Mouse (Mus musculus): ENCODE measurements around the gene Samd15. TPM values are rescaled to one million over a fixed set of nuclear protein-coding genes. Genes with fewer than 3 reads are reported as not detected.

Gene Samd15
- polyA plus RNA-seq, 1 experiment from 2014 or later, result 1.2 TPM

DNA sequence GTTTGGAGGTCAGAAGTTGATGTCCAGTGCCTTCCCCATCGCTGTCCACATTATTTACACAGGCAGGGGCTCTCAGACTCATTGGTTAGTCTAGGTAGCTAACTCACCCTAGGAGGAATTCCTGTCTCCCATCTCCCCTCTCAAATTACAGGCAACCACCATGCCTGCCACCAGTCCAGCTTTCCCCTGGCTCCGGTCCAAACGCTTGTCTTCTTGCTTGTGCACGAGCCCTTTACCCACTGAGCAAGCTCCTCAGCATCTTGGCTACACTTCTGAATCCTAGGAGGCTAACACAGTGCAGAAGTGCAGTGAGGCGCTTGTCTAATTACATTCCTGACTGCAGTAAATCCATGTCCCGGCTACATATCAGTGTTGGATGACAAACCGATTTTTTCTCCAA is 19.8 kb downstream of the Samd15 start:
- no peaks in the 10 kb centered on the region for H3K36me3 ChIP-seq (ENCODE audit: control insufficient read depth, insufficient read depth, low read length)
- H3K4me3 ChIP-seq (ENCODE audit: low read length), result no peak overlapping the region
- no peak overlapping the region for H3K9ac ChIP-seq (ENCODE audit: low read depth, low read length)
- no peaks in the 10 kb centered on the region for H3K9me3 ChIP-seq (ENCODE audit: control insufficient read depth, low read length)
- 56% methylated on average over 7 of the region's 7 CpGs for WGBS
- H3K27me3 ChIP-seq (ENCODE audit: control insufficient read depth, insufficient read depth, low read length), result no peaks in the 10 kb centered on the region
- H3K4me1 ChIP-seq (ENCODE audit: control insufficient read depth, insufficient read depth, low read length), result no peaks in the 10 kb centered on the region
- no peak for ATAC-seq (ENCODE audit: low FRiP score, low TSS enrichment)
- H3K4me2 ChIP-seq (replicated peaks; ENCODE audit: low read depth, low read length), result no peak overlapping the region
- H3K27ac ChIP-seq (ENCODE audit: low read depth, low read length), result no peak overlapping the region

DNA sequence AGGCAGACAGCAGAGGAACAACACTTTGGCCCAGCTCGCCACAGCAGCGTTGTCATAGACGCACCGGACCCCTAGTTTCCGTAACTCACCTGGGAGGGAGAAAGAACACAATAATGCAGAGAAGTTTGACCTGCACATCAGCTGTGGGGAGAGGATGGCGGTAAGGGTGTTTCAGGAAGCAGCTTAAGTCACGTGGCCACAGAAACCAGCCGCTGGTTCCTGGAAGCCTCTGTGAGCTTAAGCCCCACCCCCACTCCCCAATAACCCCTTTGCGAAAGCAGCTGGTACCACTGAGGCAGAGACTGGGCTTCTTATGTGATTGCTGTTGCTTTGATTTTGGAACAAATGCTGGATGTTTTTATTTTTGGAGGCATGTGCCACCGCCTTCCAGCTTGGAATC is 25.4 kb downstream of the Samd15 start:
- no peak overlapping the region; the same call in 1 of the 2 replicates for H3K4me2 ChIP-seq (replicated peaks; ENCODE audit: low read depth, low read length)
- H3K9me3 ChIP-seq (ENCODE audit: control insufficient read depth, low read length), result no peaks in the 10 kb centered on the region
- H3K27ac ChIP-seq (ENCODE audit: low read depth, low read length), result no peak overlapping the region
- 81% methylated on average over 10 of the region's 10 CpGs for WGBS
- H3K36me3 ChIP-seq (ENCODE audit: control insufficient read depth, insufficient read depth, low read length), result no peaks in the 10 kb centered on the region
- H3K4me3 ChIP-seq (ENCODE audit: low read length), result no peak overlapping the region
- no peak overlapping the region for H3K9ac ChIP-seq (ENCODE audit: low read depth, low read length)
- no peaks in the 10 kb centered on the region for H3K4me1 ChIP-seq (ENCODE audit: control insufficient read depth, insufficient read depth, low read length)
- ATAC-seq (ENCODE audit: low FRiP score, low TSS enrichment), result no peak
- no peaks in the 10 kb centered on the region for H3K27me3 ChIP-seq (ENCODE audit: control insufficient read depth, insufficient read depth, low read length)

DNA sequence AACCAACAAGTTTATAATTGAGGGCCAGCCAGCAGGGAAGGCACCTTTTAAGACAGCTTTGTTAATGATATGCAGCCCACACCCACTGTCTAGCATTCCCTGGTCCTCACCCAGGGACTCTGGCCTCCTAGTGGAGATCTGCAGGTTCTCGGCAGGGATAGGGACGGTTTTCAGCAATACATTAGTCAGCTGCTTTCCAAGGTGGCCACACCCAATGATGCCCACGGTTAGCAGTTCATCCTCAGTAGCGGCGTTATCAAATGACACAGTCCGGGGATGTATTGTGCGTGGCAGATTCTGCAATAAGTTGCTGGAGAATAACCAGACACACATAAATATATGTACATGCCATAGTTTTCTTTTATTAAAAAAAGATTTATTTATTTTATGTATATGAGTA is 27.3 kb downstream of the Samd15 start:
- 79% methylated on average over 7 of the region's 7 CpGs for WGBS
- no peaks in the 10 kb centered on the region for H3K27me3 ChIP-seq (ENCODE audit: control insufficient read depth, insufficient read depth, low read length)
- H3K9ac ChIP-seq (ENCODE audit: low read depth, low read length), result no peak overlapping the region
- no peaks in the 10 kb centered on the region for H3K4me1 ChIP-seq (ENCODE audit: control insufficient read depth, insufficient read depth, low read length)
- no peak overlapping the region for H3K4me2 ChIP-seq (replicated peaks; ENCODE audit: low read depth, low read length)
- H3K9me3 ChIP-seq (ENCODE audit: control insufficient read depth, low read length), result no peaks in the 10 kb centered on the region
- ATAC-seq (ENCODE audit: low FRiP score, low TSS enrichment), result no peak
- no peak overlapping the region for H3K4me3 ChIP-seq (ENCODE audit: low read length)
- H3K27ac ChIP-seq (ENCODE audit: low read depth, low read length), result no peak overlapping the region
- no peaks in the 10 kb centered on the region for H3K36me3 ChIP-seq (ENCODE audit: control insufficient read depth, insufficient read depth, low read length)

DNA sequence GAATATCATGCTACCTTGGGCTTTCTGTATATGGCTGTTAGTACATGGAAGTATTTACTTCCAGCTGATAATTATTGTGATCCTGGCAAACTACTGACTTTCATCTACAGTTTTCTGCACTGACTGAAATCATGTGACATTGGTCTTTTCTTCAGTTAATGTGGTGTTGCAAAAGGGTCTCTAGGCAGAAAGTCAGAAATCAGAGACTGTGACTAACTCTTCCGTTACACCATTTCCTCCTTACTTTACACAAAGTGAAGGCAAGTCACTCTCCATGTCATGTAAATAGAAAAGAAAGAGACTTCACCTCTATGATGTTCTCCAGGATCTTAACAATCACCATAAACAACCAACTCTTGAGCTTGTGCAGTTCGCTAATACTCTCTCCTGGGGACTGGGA is 30.1 kb downstream of the Samd15 start:
- Histone ChIP-seq H3K4me1 (ENCODE audit: control insufficient read depth, insufficient read depth, low read length) (no peaks in the 10 kb centered on the region), H3K36me3 (ENCODE audit: control insufficient read depth, insufficient read depth, low read length) (no peaks in the 10 kb centered on the region), H3K27ac (ENCODE audit: low read depth, low read length) (no peak overlapping the region), H3K4me2 (replicated peaks; ENCODE audit: low read depth, low read length) (no peak overlapping the region), H3K9me3 (ENCODE audit: control insufficient read depth, low read length) (no peaks in the 10 kb centered on the region), H3K27me3 (ENCODE audit: control insufficient read depth, insufficient read depth, low read length) (no peaks in the 10 kb centered on the region), H3K9ac (ENCODE audit: low read depth, low read length) (no peak overlapping the region), H3K4me3 (ENCODE audit: low read length) (no peak overlapping the region)
- no peak for ATAC-seq (ENCODE audit: low FRiP score, low TSS enrichment)
- WGBS, result 95% methylated on average over 2 of the region's 2 CpGs

DNA sequence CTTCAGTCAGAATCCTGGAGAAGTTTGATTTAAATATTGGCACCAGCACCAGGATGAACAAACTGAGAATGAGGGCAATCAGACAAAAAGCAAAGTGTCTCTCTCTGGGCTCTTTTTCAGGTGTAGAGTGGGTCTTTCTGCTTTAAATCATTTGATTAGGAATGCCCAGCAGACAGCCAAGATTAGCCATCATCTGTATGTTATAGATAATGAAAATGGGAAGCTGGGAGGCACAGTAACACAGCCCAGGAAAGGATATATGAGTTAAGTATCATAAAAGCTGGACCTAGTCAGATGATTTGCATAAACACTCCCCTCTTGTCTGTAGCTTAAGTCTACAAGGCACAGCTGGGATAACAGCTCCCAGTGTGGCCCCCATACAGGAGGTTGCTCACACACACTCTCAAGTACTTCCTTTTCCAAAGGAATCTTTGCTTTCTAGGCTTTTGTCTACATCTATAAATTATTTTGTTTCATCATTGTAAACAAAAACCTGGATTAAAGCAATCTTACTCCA is 30.9 kb downstream of the Samd15 start:
- Histone ChIP-seq H3K27me3 (ENCODE audit: control insufficient read depth, insufficient read depth, low read length) (no peaks in the 10 kb centered on the region), H3K27ac (ENCODE audit: low read depth, low read length) (no peak overlapping the region), H3K36me3 (ENCODE audit: control insufficient read depth, insufficient read depth, low read length) (no peaks in the 10 kb centered on the region), H3K4me1 (ENCODE audit: control insufficient read depth, insufficient read depth, low read length) (no peaks in the 10 kb centered on the region), H3K9me3 (ENCODE audit: control insufficient read depth, low read length) (no peaks in the 10 kb centered on the region), H3K4me2 (replicated peaks; ENCODE audit: low read depth, low read length) (no peak overlapping the region), H3K9ac (ENCODE audit: low read depth, low read length) (no peak overlapping the region), H3K4me3 (ENCODE audit: low read length) (no peak overlapping the region)
- no peak for ATAC-seq (ENCODE audit: low FRiP score, low TSS enrichment)

DNA sequence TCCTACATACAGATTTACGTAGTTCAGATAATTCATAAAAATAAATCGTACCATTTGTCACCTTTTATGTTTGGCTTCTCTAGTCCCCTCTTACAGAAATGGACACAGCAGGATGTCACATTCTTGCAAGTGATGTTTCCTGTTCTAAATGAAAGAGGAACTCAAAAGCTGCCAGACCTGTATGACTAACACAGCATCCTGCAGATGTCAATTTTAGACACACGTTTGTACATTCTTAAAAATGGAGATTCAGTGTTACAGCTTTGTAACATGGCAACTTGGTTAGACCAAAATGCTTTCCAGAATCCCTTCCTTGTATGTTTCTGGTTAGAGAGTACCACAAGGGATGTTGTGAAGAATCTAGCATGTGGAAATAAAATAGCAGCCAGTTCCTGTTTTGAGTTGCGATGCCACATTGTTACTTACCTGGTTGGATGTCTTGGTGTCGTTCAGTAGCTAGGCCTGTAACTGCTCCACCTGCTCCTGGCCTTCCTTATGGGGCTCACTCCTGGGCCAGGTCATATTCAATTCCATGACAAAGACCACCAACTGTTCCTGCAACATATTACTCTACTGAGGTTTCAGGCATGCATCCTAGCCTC is 37.5 kb downstream of the Samd15 start:
- Histone ChIP-seq H3K27me3 (ENCODE audit: control insufficient read depth, insufficient read depth, low read length) (no peaks in the 10 kb centered on the region), H3K4me3 (ENCODE audit: low read length) (no peak overlapping the region), H3K9me3 (ENCODE audit: control insufficient read depth, low read length) (no peaks in the 10 kb centered on the region), H3K9ac (ENCODE audit: low read depth, low read length) (no peak overlapping the region), H3K4me1 (ENCODE audit: control insufficient read depth, insufficient read depth, low read length) (no peaks in the 10 kb centered on the region), H3K4me2 (replicated peaks; ENCODE audit: low read depth, low read length) (no peak overlapping the region), H3K36me3 (ENCODE audit: control insufficient read depth, insufficient read depth, low read length) (peaks cover 36% of the 10 kb centered on the region), H3K27ac (ENCODE audit: low read depth, low read length) (no peak overlapping the region)
- WGBS, result 85% methylated on average over 5 of the region's 5 CpGs
- no peak for ATAC-seq (ENCODE audit: low FRiP score, low TSS enrichment)

DNA sequence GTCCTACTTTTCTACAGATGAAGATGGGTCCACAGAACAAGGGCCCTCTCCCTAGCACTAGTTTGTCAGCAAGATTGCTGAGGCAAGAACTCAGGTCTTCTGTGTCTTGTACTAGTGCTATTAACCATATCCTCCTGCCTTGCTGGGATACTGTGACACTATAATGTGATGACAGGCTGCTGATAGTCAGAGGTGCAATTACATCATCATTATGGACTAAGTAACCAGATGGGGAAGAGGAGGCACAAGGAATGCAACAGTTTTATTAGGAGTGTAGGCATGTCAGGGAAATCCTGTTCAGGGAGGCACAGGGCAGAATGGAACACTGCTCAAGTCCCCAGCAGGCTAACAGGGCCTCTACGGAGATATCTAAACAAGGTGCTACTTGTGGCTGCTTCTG is 39.1 kb downstream of the Samd15 start, which contains the start of gene Noxred1:
Noxred1 (minus strand) TSS at position 101 of the 400 bp plus-strand sequence.
- Histone ChIP-seq H3K36me3 (ENCODE audit: control insufficient read depth, insufficient read depth, low read length) (peaks cover 49% of the 10 kb centered on the region), H3K4me2 (replicated peaks; ENCODE audit: low read depth, low read length) (no peak within 1 kb of the TSS), H3K27me3 (ENCODE audit: control insufficient read depth, insufficient read depth, low read length) (no peaks in the 10 kb centered on the region), H3K9me3 (ENCODE audit: control insufficient read depth, low read length) (no peaks in the 10 kb centered on the region), H3K4me3 (ENCODE audit: low read length) (no peak within 1 kb of the TSS), H3K9ac (ENCODE audit: low read depth, low read length) (no peak within 1 kb of the TSS), H3K27ac (ENCODE audit: low read depth, low read length) (no peak within 1 kb of the TSS), H3K4me1 (ENCODE audit: control insufficient read depth, insufficient read depth, low read length) (no peaks in the 10 kb centered on the region)
- WGBS, result 91% methylated on average over 1 of the region's 1 CpGs
- no peak for ATAC-seq (ENCODE audit: low FRiP score, low TSS enrichment)

DNA sequence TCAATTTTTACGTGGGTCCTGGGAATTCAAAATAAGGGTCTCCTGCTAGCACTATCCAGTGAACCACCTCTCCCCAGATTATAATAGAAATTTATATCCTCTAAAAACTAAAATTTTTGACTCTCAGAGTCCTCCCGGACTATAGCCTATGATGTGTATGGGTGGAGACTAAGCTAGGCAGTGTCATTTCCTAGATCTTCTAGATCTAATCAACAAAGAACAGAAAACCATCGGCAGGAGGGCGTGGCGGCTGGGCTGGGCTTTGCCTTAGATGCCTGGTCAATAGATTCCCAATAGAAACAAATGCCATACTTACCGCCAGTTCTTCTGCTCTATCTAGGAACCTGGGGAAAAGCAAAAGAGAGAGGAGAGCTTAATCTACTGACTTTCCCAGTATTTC is 50.6 kb downstream of the Samd15 start:
- no peak for ATAC-seq (ENCODE audit: low FRiP score, low TSS enrichment)
- no peak overlapping the region for H3K4me3 ChIP-seq (ENCODE audit: low read length)
- H3K27ac ChIP-seq (ENCODE audit: low read depth, low read length), result no peak overlapping the region
- H3K9me3 ChIP-seq (ENCODE audit: control insufficient read depth, low read length), result no peaks in the 10 kb centered on the region
- 93% methylated on average over 6 of the region's 6 CpGs for WGBS
- H3K27me3 ChIP-seq (ENCODE audit: control insufficient read depth, insufficient read depth, low read length), result no peaks in the 10 kb centered on the region
- H3K9ac ChIP-seq (ENCODE audit: low read depth, low read length), result no peak overlapping the region
- H3K4me1 ChIP-seq (ENCODE audit: control insufficient read depth, insufficient read depth, low read length), result no peaks in the 10 kb centered on the region
- H3K36me3 ChIP-seq (ENCODE audit: control insufficient read depth, insufficient read depth, low read length), result peaks cover 75% of the 10 kb centered on the region
- no peak overlapping the region for H3K4me2 ChIP-seq (replicated peaks; ENCODE audit: low read depth, low read length)

DNA sequence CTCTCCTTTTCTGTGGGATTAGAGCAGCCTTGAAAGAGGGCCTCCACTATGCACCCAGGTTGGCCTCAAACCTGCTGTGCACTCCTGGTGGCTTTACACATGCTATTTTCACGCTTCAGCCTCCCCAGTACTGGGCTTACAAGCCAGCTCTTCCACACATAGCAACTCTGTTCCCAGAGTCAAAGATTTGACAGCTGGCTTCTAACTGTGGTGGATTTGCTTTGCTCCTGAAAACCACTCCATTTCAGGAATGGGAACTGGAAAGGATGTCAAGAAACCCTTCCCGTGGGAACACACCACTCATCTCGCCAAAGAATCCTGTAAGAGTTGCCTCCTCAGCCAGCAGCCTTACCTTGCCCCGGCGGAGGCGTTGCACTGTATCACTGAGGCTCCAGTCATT is 54.4 kb downstream of the Samd15 start:
- H3K4me3 ChIP-seq (ENCODE audit: low read length), result no peak overlapping the region
- no peak overlapping the region for H3K4me2 ChIP-seq (replicated peaks; ENCODE audit: low read depth, low read length)
- H3K9me3 ChIP-seq (ENCODE audit: control insufficient read depth, low read length), result no peaks in the 10 kb centered on the region
- H3K36me3 ChIP-seq (ENCODE audit: control insufficient read depth, insufficient read depth, low read length), result peaks cover 83% of the 10 kb centered on the region
- no peaks in the 10 kb centered on the region for H3K27me3 ChIP-seq (ENCODE audit: control insufficient read depth, insufficient read depth, low read length)
- H3K9ac ChIP-seq (ENCODE audit: low read depth, low read length), result no peak overlapping the region
- WGBS, result 94% methylated on average over 6 of the region's 6 CpGs
- ATAC-seq (ENCODE audit: low FRiP score, low TSS enrichment), result no peak
- H3K4me1 ChIP-seq (ENCODE audit: control insufficient read depth, insufficient read depth, low read length), result no peaks in the 10 kb centered on the region
- H3K27ac ChIP-seq (ENCODE audit: low read depth, low read length), result no peak overlapping the region

Data from kidney, embryonic 14.5 days (tissue).